Mouse (Mus musculus) neural tube, embryonic 11.5 days (tissue): ENCODE data around the gene Ech1. TPM values are rescaled to one million over a fixed set of nuclear protein-coding genes. Genes with fewer than 3 reads are reported as not detected.

Source experiments
- ATAC-seq: fragments of 200-750 bp; cut with Nextera tagmentation; 2 replicates; pipeline ENCODE4 v1.8.0; 2017; ENCODE audit warnings: moderate number of reproducible peaks, mild to moderate bottlenecking, moderate TSS enrichment, moderate library complexity; ENCODE audit not compliant: insufficient read depth, low FRiP score, low TSS enrichment
- DNase-seq: peaks from one replicate; pipeline ENCODE4 v3.0.0-alpha.2; 2015; ENCODE audit warnings: low spot score
- H3K27ac ChIP-seq: fragments of 300-500 bp; sonication (generic); 2 replicates; pipeline ENCODE4 v1.5.1; 2014; ENCODE audit warnings: low read depth, mild to moderate bottlenecking, low read length
- H3K27me3 ChIP-seq: fragments of 300-500 bp; sonication (generic); 2 replicates; pipeline ENCODE4 v1.6.1; 2014; ENCODE audit warnings: mild to moderate bottlenecking, low read length, mixed read lengths; ENCODE audit not compliant: control insufficient read depth, insufficient read depth
- H3K36me3 ChIP-seq: fragments of 300-500 bp; sonication (generic); 2 replicates; pipeline ENCODE4 v1.6.1; 2014; ENCODE audit warnings: mild to moderate bottlenecking, low read length, moderate library complexity, mixed read lengths; ENCODE audit not compliant: control insufficient read depth, insufficient read depth
- H3K4me1 ChIP-seq: fragments of 300-500 bp; sonication (generic); 2 replicates; pipeline ENCODE4 v1.6.1; 2014; ENCODE audit warnings: low read length, mixed read lengths; ENCODE audit not compliant: control insufficient read depth, insufficient read depth
- H3K4me2 ChIP-seq: fragments of 300-500 bp; sonication (generic); 2 replicates; pipeline ENCODE4 v1.6.1; 2014; ENCODE audit warnings: low read depth, mild to moderate bottlenecking, moderate library complexity
- H3K4me3 ChIP-seq: fragments of 300-500 bp; sonication (generic); 2 replicates; pipeline ENCODE4 v1.5.1; 2014; ENCODE audit warnings: low read depth, low read length
- H3K9ac ChIP-seq: fragments of 300-500 bp; sonication (generic); 2 replicates; pipeline ENCODE4 v1.6.1; 2014; ENCODE audit warnings: mild to moderate bottlenecking, low read length
- H3K9me3 ChIP-seq: fragments of 300-500 bp; sonication (generic); 2 replicates; pipeline ENCODE4 v1.6.1; 2016; ENCODE audit warnings: low read length; ENCODE audit not compliant: control insufficient read depth
- WGBS: fragments of 180-500 bp; shearing (Covaris S2); extraction: QIAGEN DNeasy Blood & Tissue Kit; methylation state at CpG from one replicate; pipeline ENCODE4 v1.1.7; 2014; 5-methylcytosine and 5-hydroxymethylcytosine counted together
- polyA plus RNA-seq: library from polyadenylated mRNA; unstranded; fragments of >200 nt; fragmentation: Nextera tagmentation; extraction: Ambion mirVana; gene quantifications from 2 replicates; pipeline ENCODE4 v1.2.1, GENCODE M21; 2014

The Ech1 gene
- polyA plus RNA-seq, 1 experiment from 2014 or later: 88.7 TPM

- Histone ChIP-seq H3K36me3 (peaks cover 60% of the 10 kb centered on the region), H3K27me3 (no peaks in the 10 kb centered on the region), H3K4me1 (peaks cover 44% of the 10 kb centered on the region), H3K9ac (no peak overlapping the region), H3K27ac (0 out of 2 replicates have a peak overlapping the region, but pooled peaks have one; percentile 8), H3K4me3 (no peak overlapping the region), H3K9me3 (no peaks in the 10 kb centered on the region), H3K4me2 (no peak overlapping the region)
- WGBS: 88% methylated on average over 9 of the region's 9 CpGs
- ATAC-seq (no peak), DNase-seq (no peak)
These were observed 8.8 kb upstream of the Ech1 start for GRCm38 (mm10) chr7:28816201-28816600.

GRCm38 (mm10) chr7:28816920-28817319, 8.1 kb upstream of the Ech1 start:
- Histone ChIP-seq H3K27me3 (no peaks in the 10 kb centered on the region), H3K4me2 (no peak overlapping the region), H3K4me3 (no peak overlapping the region), H3K4me1 (peaks cover 44% of the 10 kb centered on the region), H3K9me3 (no peaks in the 10 kb centered on the region), H3K9ac (no peak overlapping the region), H3K27ac (no peak overlapping the region), H3K36me3 (peaks cover 66% of the 10 kb centered on the region)
- ATAC-seq: no peak
- DNase-seq: no peak
- 93% methylated on average over 10 of the region's 10 CpGs for WGBS

- 76% methylated on average over 6 of the region's 6 CpGs for WGBS
- H3K9ac ChIP-seq: no peak overlapping the region
- no peak for ATAC-seq
- H3K4me3 ChIP-seq: no peak overlapping the region
- no peak overlapping the region; the same call in 1 of the 2 replicates for H3K4me2 ChIP-seq
- H3K36me3 ChIP-seq: peaks cover 71% of the 10 kb centered on the region
- no peaks in the 10 kb centered on the region for H3K27me3 ChIP-seq
- H3K27ac ChIP-seq: no peak overlapping the region
- no peak for DNase-seq
- peaks cover 38% of the 10 kb centered on the region for H3K4me1 ChIP-seq
- no peaks in the 10 kb centered on the region for H3K9me3 ChIP-seq
These were observed 7.5 kb upstream of the Ech1 start for GRCm38 (mm10) chr7:28817524-28817923.

- WGBS: 76% methylated on average over 4 of the region's 4 CpGs
- no peaks in the 10 kb centered on the region for H3K9me3 ChIP-seq
- H3K4me1 ChIP-seq: peaks cover 34% of the 10 kb centered on the region
- no peak for DNase-seq
- H3K27me3 ChIP-seq: no peaks in the 10 kb centered on the region
- no peak overlapping the region for H3K4me2 ChIP-seq
- peaks cover 71% of the 10 kb centered on the region for H3K36me3 ChIP-seq
- no peak for ATAC-seq
- H3K4me3 ChIP-seq: no peak overlapping the region
- no peak overlapping the region for H3K27ac ChIP-seq
- no peak overlapping the region for H3K9ac ChIP-seq
These were observed 7.1 kb upstream of the Ech1 start for GRCm38 (mm10) chr7:28817957-28818356.

GRCm38 (mm10) chr7:28818436-28818835, 6.6 kb upstream of the Ech1 start:
- no peak overlapping the region for H3K4me2 ChIP-seq
- H3K27ac ChIP-seq: no peak overlapping the region
- peaks cover 29% of the 10 kb centered on the region for H3K4me1 ChIP-seq
- 83% methylated on average over 18 of the region's 18 CpGs for WGBS
- no peaks in the 10 kb centered on the region for H3K27me3 ChIP-seq
- no peak overlapping the region for H3K9ac ChIP-seq
- no peak for ATAC-seq
- no peaks in the 10 kb centered on the region for H3K9me3 ChIP-seq
- DNase-seq: no peak
- no peak overlapping the region for H3K4me3 ChIP-seq
- peaks cover 69% of the 10 kb centered on the region for H3K36me3 ChIP-seq

GRCm38 (mm10) chr7:28818861-28819452, 6.1 kb upstream of the Ech1 start:
- H3K27ac ChIP-seq: no peak overlapping the region
- H3K9ac ChIP-seq: no peak overlapping the region
- no peak overlapping the region for H3K4me2 ChIP-seq
- H3K9me3 ChIP-seq: no peaks in the 10 kb centered on the region
- peaks cover 64% of the 10 kb centered on the region for H3K36me3 ChIP-seq
- H3K4me1 ChIP-seq: peaks cover 26% of the 10 kb centered on the region
- no peaks in the 10 kb centered on the region for H3K27me3 ChIP-seq
- 91% methylated on average over 4 of the region's 4 CpGs for WGBS
- ATAC-seq (no peak), DNase-seq (no peak)
- no peak overlapping the region for H3K4me3 ChIP-seq

- peaks cover 61% of the 10 kb centered on the region for H3K36me3 ChIP-seq
- no peak for ATAC-seq
These were observed 5.4 kb upstream of the Ech1 start for GRCm38 (mm10) chr7:28819571-28819970.

GRCm38 (mm10) chr7:28820358-28821260, 4.4 kb upstream of the Ech1 start:
- Histone ChIP-seq H3K27me3 (no peaks in the 10 kb centered on the region), H3K4me2 (0 out of 2 replicates have a peak overlapping the region, but pooled peaks have one; percentile 14), H3K9me3 (no peaks in the 10 kb centered on the region), H3K4me1 (peaks cover 26% of the 10 kb centered on the region), H3K27ac (peak overlapping the region; percentile 75), H3K36me3 (peaks cover 51% of the 10 kb centered on the region), H3K9ac (no peak overlapping the region), H3K4me3 (0 out of 2 replicates have a peak overlapping the region, but pooled peaks have one; percentile 1)
- WGBS: 49% methylated on average over 12 of the region's 12 CpGs
- DNase-seq (peak; percentile 63), ATAC-seq (peak; percentile 35)

More at GRCm38 (mm10) chr7:28819571-28819970, 5.4 kb upstream of the Ech1 start:
- no peak for DNase-seq
- Histone ChIP-seq H3K4me1 (peaks cover 26% of the 10 kb centered on the region), H3K9me3 (no peaks in the 10 kb centered on the region), H3K9ac (no peak overlapping the region), H3K27me3 (no peaks in the 10 kb centered on the region), H3K4me3 (no peak overlapping the region), H3K4me2 (no peak overlapping the region), H3K27ac (peak overlapping the region; percentile 75; the same call in 1 of the 2 replicates)
- WGBS: 90% methylated on average over 4 of the region's 4 CpGs
